Mouse (Mus musculus): ENCODE data around the gene Moap1.

Moap1 gene

DNA sequence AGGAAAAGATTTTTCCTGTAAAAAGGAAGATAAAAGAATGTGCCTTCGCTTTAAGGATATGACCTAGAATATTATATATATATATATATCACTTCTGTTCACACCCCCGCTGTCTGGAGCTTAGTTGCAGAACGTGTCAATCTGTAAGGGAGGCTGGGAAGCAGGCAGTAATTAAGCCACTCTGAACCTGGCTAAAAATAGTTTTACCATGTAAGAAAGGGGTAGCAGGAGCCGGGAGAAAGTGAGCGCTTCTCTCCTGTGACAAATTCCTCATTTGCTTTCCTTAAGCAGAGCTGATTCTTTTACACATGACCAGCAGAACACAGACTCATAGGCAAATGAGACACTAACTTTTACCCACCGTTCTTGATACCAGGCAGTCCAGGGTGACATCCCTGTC lies 19.6 kb downstream of the Moap1 start:
- no peak for DNase-seq (ENCODE audit: low read depth, low spot score)
- Histone ChIP-seq H3K36me3 (ENCODE audit: control insufficient read depth, insufficient read depth, low read length, poor library complexity, severe bottlenecking) (no peaks in the 10 kb centered on the region), H3K27me3 (ENCODE audit: control insufficient read depth, insufficient read depth, low read length, poor library complexity, severe bottlenecking) (no peaks in the 10 kb centered on the region)

DNA sequence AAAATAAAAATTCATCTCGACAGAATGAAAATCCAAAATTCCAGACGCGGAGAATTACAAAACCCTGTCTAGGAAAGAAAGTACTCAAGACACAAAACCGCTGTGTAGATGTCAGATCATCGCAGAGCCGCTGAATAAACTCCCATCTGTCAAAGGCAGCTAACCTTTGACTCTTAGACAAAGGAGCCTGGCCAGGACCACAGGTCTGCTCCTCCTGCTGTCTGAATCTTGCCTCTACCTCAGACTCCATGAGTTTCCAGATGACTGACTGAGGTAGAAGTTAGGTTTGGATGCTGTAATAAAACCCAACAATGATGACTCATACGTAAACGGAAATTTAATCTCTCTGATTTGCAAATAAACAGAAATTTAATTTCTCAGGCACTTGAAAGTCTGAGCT lies 20.5 kb downstream of the Moap1 start:
- no peaks in the 10 kb centered on the region for H3K27me3 ChIP-seq (ENCODE audit: control insufficient read depth, insufficient read depth, low read length, poor library complexity, severe bottlenecking)
- H3K36me3 ChIP-seq (ENCODE audit: control insufficient read depth, insufficient read depth, low read length, poor library complexity, severe bottlenecking) = no peaks in the 10 kb centered on the region
- DNase-seq (ENCODE audit: low read depth, low spot score) = no peak

- DNase-seq (ENCODE audit: low read depth, low spot score) = no peak
- Histone ChIP-seq H3K27me3 (ENCODE audit: control insufficient read depth, insufficient read depth, low read length, poor library complexity, severe bottlenecking) (no peaks in the 10 kb centered on the region), H3K36me3 (ENCODE audit: control insufficient read depth, insufficient read depth, low read length, poor library complexity, severe bottlenecking) (no peaks in the 10 kb centered on the region)
These were observed 21.0 kb downstream of the Moap1 start for GRCm38 (mm10) chr12:102722451-102722850.

DNA sequence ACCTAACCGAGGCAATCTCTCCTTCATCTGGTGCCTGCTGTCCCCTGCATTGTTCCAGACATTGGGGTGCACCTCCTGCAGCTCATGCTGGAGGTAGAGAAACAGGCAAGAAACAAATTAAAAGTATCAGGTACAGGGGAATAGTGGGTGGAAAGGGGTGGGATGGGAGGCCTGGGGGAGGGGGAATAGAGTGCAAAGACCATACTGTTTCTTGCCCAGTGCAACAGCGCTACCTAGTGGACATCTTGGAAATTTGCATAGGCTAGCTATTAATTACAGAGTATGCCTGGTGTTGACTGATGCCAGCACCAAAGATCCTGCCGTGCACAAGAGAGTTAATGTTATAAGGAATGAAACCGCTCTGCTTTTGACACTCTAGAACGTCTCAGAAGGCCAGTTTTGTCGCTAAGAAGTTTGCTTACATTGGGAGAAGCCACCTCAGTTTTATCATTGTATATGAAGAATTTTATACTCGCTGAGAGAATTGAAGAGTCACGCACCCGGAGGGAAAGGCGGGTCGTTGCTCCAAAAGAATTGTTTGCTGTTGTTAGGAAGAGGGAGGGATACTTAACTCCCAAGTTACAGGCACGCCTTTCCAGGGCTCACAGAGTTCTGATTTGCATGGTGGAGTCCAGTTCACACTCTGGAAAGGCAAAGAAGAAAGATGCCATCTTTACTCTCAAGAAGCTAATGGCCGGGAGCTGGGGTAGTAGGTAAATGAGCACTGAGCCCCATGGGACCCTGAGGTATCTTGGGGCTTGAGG lies 23.7 kb downstream of the Moap1 start:
- Histone ChIP-seq H3K36me3 (ENCODE audit: control insufficient read depth, insufficient read depth, low read length, poor library complexity, severe bottlenecking) (no peaks in the 10 kb centered on the region), H3K27me3 (ENCODE audit: control insufficient read depth, insufficient read depth, low read length, poor library complexity, severe bottlenecking) (no peaks in the 10 kb centered on the region)
- peak; percentile 80 for DNase-seq (ENCODE audit: low read depth, low spot score)

GRCm38 (mm10) chr12:102714654-102715395 lies 28.6 kb downstream of the Moap1 start:
- H3K27me3 ChIP-seq (ENCODE audit: control insufficient read depth, insufficient read depth, low read length, poor library complexity, severe bottlenecking) = no peaks in the 10 kb centered on the region
- no peak for DNase-seq (ENCODE audit: low read depth, low spot score)
- H3K36me3 ChIP-seq (ENCODE audit: control insufficient read depth, insufficient read depth, low read length, poor library complexity, severe bottlenecking) = no peaks in the 10 kb centered on the region

- no peaks in the 10 kb centered on the region for H3K27me3 ChIP-seq (ENCODE audit: control insufficient read depth, insufficient read depth, low read length, poor library complexity, severe bottlenecking)
- H3K36me3 ChIP-seq (ENCODE audit: control insufficient read depth, insufficient read depth, low read length, poor library complexity, severe bottlenecking) = no peaks in the 10 kb centered on the region
- DNase-seq (ENCODE audit: low read depth, low spot score) = peak; percentile 71
These were observed 29.3 kb downstream of the Moap1 start for GRCm38 (mm10) chr12:102714116-102714515.

- Histone ChIP-seq H3K36me3 (ENCODE audit: control insufficient read depth, insufficient read depth, low read length, poor library complexity, severe bottlenecking) (no peaks in the 10 kb centered on the region), H3K27me3 (ENCODE audit: control insufficient read depth, insufficient read depth, low read length, poor library complexity, severe bottlenecking) (no peaks in the 10 kb centered on the region)
- DNase-seq (ENCODE audit: low read depth, low spot score) = peak; percentile 35
These were observed 30.2 kb downstream of the Moap1 start for GRCm38 (mm10) chr12:102713153-102713865.

DNA sequence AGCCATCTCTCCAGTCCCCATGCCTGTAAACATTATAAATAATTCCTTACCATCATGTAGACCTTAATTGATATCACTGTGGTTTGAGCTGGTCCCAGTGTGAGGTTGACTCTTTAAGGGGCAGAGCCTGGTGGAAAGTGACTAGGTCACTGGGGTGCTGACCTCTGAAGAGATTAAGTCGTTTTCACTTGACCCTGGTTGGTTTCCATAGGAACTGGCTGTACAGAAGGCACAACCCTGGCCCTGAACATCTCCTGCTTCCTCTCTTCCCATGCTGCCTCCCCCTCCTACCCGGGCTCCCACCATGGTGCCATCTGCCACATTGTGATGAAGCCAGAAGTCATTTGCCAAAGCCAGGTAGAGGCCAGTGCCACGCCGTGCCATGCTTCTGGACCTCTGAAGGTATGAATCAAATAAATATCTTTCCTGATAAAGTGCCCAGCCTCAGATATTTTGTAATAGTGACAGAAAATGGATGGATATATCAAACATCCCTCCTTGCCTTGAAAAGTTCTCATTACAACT lies 32.5 kb downstream of the Moap1 start:
- H3K36me3 ChIP-seq (ENCODE audit: control insufficient read depth, insufficient read depth, low read length, poor library complexity, severe bottlenecking) = no peaks in the 10 kb centered on the region
- no peaks in the 10 kb centered on the region for H3K27me3 ChIP-seq (ENCODE audit: control insufficient read depth, insufficient read depth, low read length, poor library complexity, severe bottlenecking)
- DNase-seq (ENCODE audit: low read depth, low spot score) = no peak

DNA sequence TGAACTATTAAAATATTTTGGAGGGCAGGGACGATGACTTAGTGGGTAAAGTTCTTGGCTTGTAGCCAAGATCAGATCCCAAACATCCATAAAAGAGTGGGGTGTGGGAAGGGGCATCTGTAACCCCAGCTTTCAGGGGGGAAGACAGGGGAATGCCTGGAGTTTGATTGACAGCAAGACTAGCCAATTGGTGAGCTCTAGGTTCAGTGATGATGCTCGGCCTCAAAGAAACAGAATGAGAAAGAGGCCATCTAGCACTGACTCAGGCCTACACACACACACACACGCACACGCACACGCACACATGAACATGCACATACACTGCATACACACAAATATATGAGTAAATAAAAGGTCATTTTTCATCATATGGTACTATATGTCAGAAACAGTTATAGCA lies 33.6 kb downstream of the Moap1 start:
- H3K27me3 ChIP-seq (ENCODE audit: control insufficient read depth, insufficient read depth, low read length, poor library complexity, severe bottlenecking) = no peaks in the 10 kb centered on the region
- no peak for DNase-seq (ENCODE audit: low read depth, low spot score)
- H3K36me3 ChIP-seq (ENCODE audit: control insufficient read depth, insufficient read depth, low read length, poor library complexity, severe bottlenecking) = no peaks in the 10 kb centered on the region

- Histone ChIP-seq H3K27me3 (ENCODE audit: control insufficient read depth, insufficient read depth, low read length, poor library complexity, severe bottlenecking) (no peaks in the 10 kb centered on the region), H3K36me3 (ENCODE audit: control insufficient read depth, insufficient read depth, low read length, poor library complexity, severe bottlenecking) (no peaks in the 10 kb centered on the region)
- no peak for DNase-seq (ENCODE audit: low read depth, low spot score)
These were observed 35.2 kb downstream of the Moap1 start for GRCm38 (mm10) chr12:102708220-102708619.

- Histone ChIP-seq H3K36me3 (ENCODE audit: control insufficient read depth, insufficient read depth, low read length, poor library complexity, severe bottlenecking) (no peaks in the 10 kb centered on the region), H3K27me3 (ENCODE audit: control insufficient read depth, insufficient read depth, low read length, poor library complexity, severe bottlenecking) (no peaks in the 10 kb centered on the region)
- DNase-seq (ENCODE audit: low read depth, low spot score) = no peak
These were observed 36.5 kb downstream of the Moap1 start for GRCm38 (mm10) chr12:102706833-102707463.

DNA sequence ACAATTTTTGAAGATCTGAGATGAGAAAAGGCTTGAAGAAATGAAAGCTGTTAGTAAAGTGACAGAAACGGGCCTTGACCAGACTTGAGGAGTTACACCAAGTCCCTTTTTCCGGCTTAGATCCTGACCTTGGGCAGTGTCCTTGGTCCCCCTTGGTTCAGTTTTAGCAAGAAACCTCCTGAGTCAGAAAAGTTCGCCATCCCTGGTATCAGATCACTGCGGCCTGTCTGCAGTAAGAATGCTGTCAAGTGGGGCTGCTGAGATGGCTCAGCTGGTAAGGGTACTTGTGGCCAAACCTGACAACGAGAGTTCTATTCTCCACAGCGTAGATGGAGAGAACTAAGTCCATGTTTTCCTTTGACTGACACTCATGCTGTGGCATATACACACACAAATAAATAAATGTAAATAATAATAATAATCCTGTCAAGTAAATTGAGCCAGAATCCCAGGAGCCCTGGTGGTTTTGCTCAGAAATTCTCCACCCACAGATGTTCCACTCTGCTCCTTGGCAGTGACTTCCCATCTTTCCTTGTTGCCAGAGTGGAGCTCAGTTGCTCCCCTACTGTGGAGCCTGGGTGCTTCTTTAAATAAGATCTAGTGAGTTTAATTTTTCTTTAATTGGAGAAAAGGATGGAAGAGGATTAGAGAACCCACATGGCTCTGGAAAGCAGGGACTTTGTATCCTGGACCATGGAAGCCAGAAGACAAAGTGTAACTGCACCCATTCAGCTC lies 37.4 kb downstream of the Moap1 start:
- no peak for DNase-seq (ENCODE audit: low read depth, low spot score)
- Histone ChIP-seq H3K36me3 (ENCODE audit: control insufficient read depth, insufficient read depth, low read length, poor library complexity, severe bottlenecking) (no peaks in the 10 kb centered on the region), H3K27me3 (ENCODE audit: control insufficient read depth, insufficient read depth, low read length, poor library complexity, severe bottlenecking) (no peaks in the 10 kb centered on the region)

GRCm38 (mm10) chr12:102705216-102705871 lies 38.1 kb downstream of the Moap1 start:
- DNase-seq (ENCODE audit: low read depth, low spot score) = peak; percentile 92
- Histone ChIP-seq H3K36me3 (ENCODE audit: control insufficient read depth, insufficient read depth, low read length, poor library complexity, severe bottlenecking) (no peaks in the 10 kb centered on the region), H3K27me3 (ENCODE audit: control insufficient read depth, insufficient read depth, low read length, poor library complexity, severe bottlenecking) (no peaks in the 10 kb centered on the region)
